Mouse (Mus musculus) heart, adult 2 months (tissue): Measurements from ENCODE around the gene Teddm2.

Source experiments
- CTCF ChIP-seq: fragments of 200-600 bp; IDR thresholded peaks from 2 replicates; pipeline ENCODE4 v1.8.1; 2022; ENCODE audit warnings: antibody characterized with exemption, mild to moderate bottlenecking, moderate library complexity
- EP300 ChIP-seq: fragments of 200-500 bp; IDR thresholded peaks from 2 replicates; pipeline ENCODE4 v1.6.1; 2011; ENCODE audit warnings: low read depth, low read length, control low read depth; ENCODE audit not compliant: insufficient read depth
- POLR2A ChIP-seq: fragments of 200-500 bp; IDR thresholded peaks from 2 replicates; pipeline ENCODE4 v1.6.1; 2011; ENCODE audit warnings: mild to moderate bottlenecking, low read depth, low read length, control low read depth; ENCODE audit not compliant: insufficient read depth

- TF ChIP-seq CTCF (no peak), EP300 (no peak), POLR2A (no peak)
These were observed 97.3 kb downstream of the Teddm2 start for GRCm38 (mm10) chr1:153802691-153803090.
